Mouse (Mus musculus): Measurements from ENCODE around the gene Acot7.

- no peak for TF ChIP-seq CTCF (IDR thresholded peaks at IDR 0.05; ENCODE audit: insufficient read depth, low read depth, low read length)
- no peak for TF ChIP-seq POLR2A (IDR thresholded peaks at IDR 0.05; ENCODE audit: insufficient read depth, low read depth, low read length)
These were observed 94.1 kb downstream of the Acot7 start for GRCm38 (mm10) chr4:152272006-152272405.
